Mouse (Mus musculus) limb, embryonic 14.5 days (tissue): ENCODE measurements around the gene Sfta2. TPM values are rescaled to one million over a fixed set of nuclear protein-coding genes. Genes with fewer than 3 reads are reported as not detected.

ENCODE experiments used
- ATAC-seq: fragments of 200-750 bp; cut with Nextera tagmentation; 2 replicates; pipeline ENCODE4 v1.8.0; 2017; ENCODE audit warnings: low read depth, moderate number of reproducible peaks, moderate TSS enrichment; ENCODE audit not compliant: low FRiP score
- DNase-seq: peaks from one replicate; pipeline ENCODE4 v3.0.0-alpha.2; 2015; ENCODE audit warnings: low spot score
- H3K27ac ChIP-seq: fragments of 300-500 bp; sonication (generic); replicated peaks from 2 replicates; pipeline ENCODE4 v1.5.1; 2014; ENCODE audit warnings: low read depth, mild to moderate bottlenecking, low read length, moderate library complexity, mixed read lengths
- H3K27me3 ChIP-seq: fragments of 300-500 bp; sonication (generic); 2 replicates; pipeline ENCODE4 v1.6.1; 2014; ENCODE audit warnings: low read length, mixed read lengths; ENCODE audit not compliant: control insufficient read depth, insufficient read depth
- H3K36me3 ChIP-seq: fragments of 300-500 bp; sonication (generic); 2 replicates; pipeline ENCODE4 v1.6.1; 2014; ENCODE audit warnings: mild to moderate bottlenecking, low read length, moderate library complexity, mixed read lengths; ENCODE audit not compliant: control insufficient read depth, insufficient read depth
- H3K4me1 ChIP-seq: fragments of 300-500 bp; sonication (generic); 2 replicates; pipeline ENCODE4 v1.6.1; 2014; ENCODE audit warnings: antibody characterized with exemption, low read length, mixed read lengths; ENCODE audit not compliant: control insufficient read depth, insufficient read depth
- H3K4me2 ChIP-seq: fragments of 300-500 bp; sonication (generic); replicated peaks from 2 replicates; pipeline ENCODE4 v1.6.1; 2014; ENCODE audit warnings: low read depth, mild to moderate bottlenecking, low read length, moderate library complexity; ENCODE audit not compliant: severe bottlenecking
- H3K4me3 ChIP-seq: fragments of 300-500 bp; sonication (generic); replicated peaks from 2 replicates; pipeline ENCODE4 v1.5.1; 2014; ENCODE audit warnings: low read length
- H3K9ac ChIP-seq: fragments of 300-500 bp; sonication (generic); 2 replicates; pipeline ENCODE4 v1.6.1; 2014; ENCODE audit warnings: mild to moderate bottlenecking, low read depth, low read length, moderate library complexity; ENCODE audit not compliant: severe bottlenecking
- H3K9me3 ChIP-seq: fragments of 300-500 bp; sonication (generic); 2 replicates; pipeline ENCODE4 v1.6.1; 2016; ENCODE audit warnings: low read length; ENCODE audit not compliant: control insufficient read depth
- POLR2A ChIP-seq: fragments of 200-500 bp; IDR thresholded peaks from 2 replicates; pipeline ENCODE4 v1.8.0; 2012; ENCODE audit warnings: inconsistent platforms, mild to moderate bottlenecking, moderate library complexity, borderline replicate concordance; ENCODE audit not compliant: insufficient read depth, insufficient read length; ENCODE audit errors: extremely low read depth
- WGBS: fragments of 180-500 bp; shearing (Covaris S2); extraction: QIAGEN DNeasy Blood & Tissue Kit; methylation state at CpG from one replicate; pipeline ENCODE4 v1.1.7; 2014; 5-methylcytosine and 5-hydroxymethylcytosine counted together
- polyA plus RNA-seq, 2 experiments: library from polyadenylated mRNA; depleted of rRNA in 1 of 2; stranded (reverse) in 1 of 2; unstranded in 1 of 2; fragments of >200 nt; fragmentation: Nextera tagmentation in 1 of 2; extraction: Ambion mirVana in 1 of 2; gene quantifications; 2 replicates each; pipeline versions ENCODE4 v1.2.1 to v1.2.3; 2012 to 2014

The Sfta2 gene
- polyA plus RNA-seq, 2 experiments = not detected

GRCm38 (mm10) chr17:35593786-35594185 is 7.6 kb upstream of the Sfta2 start:
- no peak overlapping the region for H3K4me3 ChIP-seq
- no peak for TF ChIP-seq POLR2A
- H3K4me1 ChIP-seq = peaks cover 2% of the 10 kb centered on the region; the same call in 1 of the 2 replicates
- WGBS = 42% methylated on average over 4 of the region's 4 CpGs
- H3K9me3 ChIP-seq = no peaks in the 10 kb centered on the region; the same call in 1 of the 2 replicates
- H3K27me3 ChIP-seq = no peaks in the 10 kb centered on the region; the same call in 1 of the 2 replicates
- H3K36me3 ChIP-seq = no peaks in the 10 kb centered on the region
- ATAC-seq (no peak), DNase-seq (no peak)
- no peak overlapping the region for H3K27ac ChIP-seq
- no peak overlapping the region for H3K9ac ChIP-seq
- H3K4me2 ChIP-seq = no peak overlapping the region

GRCm38 (mm10) chr17:35594456-35594855 is 6.9 kb upstream of the Sfta2 start:
- H3K9me3 ChIP-seq = no peaks in the 10 kb centered on the region; the same call in 1 of the 2 replicates
- no peaks in the 10 kb centered on the region for H3K36me3 ChIP-seq
- H3K27me3 ChIP-seq = no peaks in the 10 kb centered on the region; the same call in 1 of the 2 replicates
- no peak overlapping the region for H3K9ac ChIP-seq
- TF ChIP-seq POLR2A = no peak
- no peak overlapping the region for H3K27ac ChIP-seq
- no peak overlapping the region for H3K4me2 ChIP-seq
- WGBS = 81% methylated on average over 7 of the region's 7 CpGs
- ATAC-seq (no peak), DNase-seq (no peak)
- H3K4me3 ChIP-seq = no peak overlapping the region
- H3K4me1 ChIP-seq = peaks cover 2% of the 10 kb centered on the region; the same call in 1 of the 2 replicates

- 92% methylated on average over 3 of the region's 3 CpGs for WGBS
- DNase-seq = no peak
Observed at GRCm38 (mm10) chr17:35597399-35597798, 4.0 kb upstream of the Sfta2 start.

GRCm38 (mm10) chr17:35601736-35602354 is 496 bp downstream of the Sfta2 start:
- 66% methylated on average over 8 of the region's 8 CpGs for WGBS
- H3K4me3 ChIP-seq = no peak overlapping the region
- no peaks in the 10 kb centered on the region for H3K4me1 ChIP-seq
- no peak overlapping the region for H3K27ac ChIP-seq
- H3K9ac ChIP-seq = no peak overlapping the region
- H3K4me2 ChIP-seq = no peak overlapping the region
- no peak for TF ChIP-seq POLR2A
- DNase-seq (no peak), ATAC-seq (no peak)
- H3K9me3 ChIP-seq = no peaks in the 10 kb centered on the region; the same call in 1 of the 2 replicates
- H3K36me3 ChIP-seq = no peaks in the 10 kb centered on the region
- H3K27me3 ChIP-seq = no peaks in the 10 kb centered on the region

More at GRCm38 (mm10) chr17:35597399-35597798, 4.0 kb upstream of the Sfta2 start:
- no peak overlapping the region for H3K4me2 ChIP-seq
- no peak for TF ChIP-seq POLR2A
- no peaks in the 10 kb centered on the region for H3K27me3 ChIP-seq
- no peaks in the 10 kb centered on the region for H3K4me1 ChIP-seq
- H3K4me3 ChIP-seq = no peak overlapping the region
- ATAC-seq = no peak
- no peaks in the 10 kb centered on the region for H3K36me3 ChIP-seq
- H3K9me3 ChIP-seq = no peaks in the 10 kb centered on the region; the same call in 1 of the 2 replicates
- H3K9ac ChIP-seq = no peak overlapping the region
- no peak overlapping the region for H3K27ac ChIP-seq

GRCm38 (mm10) chr17:35617127-35617526 is 15.8 kb downstream of the Sfta2 start:
- Histone ChIP-seq H3K4me3 (no peak overlapping the region), H3K36me3 (no peaks in the 10 kb centered on the region), H3K4me2 (no peak overlapping the region), H3K4me1 (no peaks in the 10 kb centered on the region), H3K9me3 (no peaks in the 10 kb centered on the region), H3K27me3 (no peaks in the 10 kb centered on the region), H3K27ac (no peak overlapping the region), H3K9ac (no peak overlapping the region)
- no peak for TF ChIP-seq POLR2A
- WGBS = 74% methylated on average over 4 of the region's 4 CpGs
- DNase-seq (no peak), ATAC-seq (no peak)
